Mouse (Mus musculus) urinary bladder, postnatal 10 days (tissue): ENCODE data around the gene Atxn7l1.

Experiments used
- DNase-seq: peaks from one replicate; pipeline ENCODE4 v3.0.0; 2022; ENCODE audit warnings: low spot score

The Atxn7l1 gene

GRCm38 (mm10) chr12:33182428-33183137 lies 35.1 kb downstream of the Atxn7l1 start:
- DNase-seq: no peak

DNA sequence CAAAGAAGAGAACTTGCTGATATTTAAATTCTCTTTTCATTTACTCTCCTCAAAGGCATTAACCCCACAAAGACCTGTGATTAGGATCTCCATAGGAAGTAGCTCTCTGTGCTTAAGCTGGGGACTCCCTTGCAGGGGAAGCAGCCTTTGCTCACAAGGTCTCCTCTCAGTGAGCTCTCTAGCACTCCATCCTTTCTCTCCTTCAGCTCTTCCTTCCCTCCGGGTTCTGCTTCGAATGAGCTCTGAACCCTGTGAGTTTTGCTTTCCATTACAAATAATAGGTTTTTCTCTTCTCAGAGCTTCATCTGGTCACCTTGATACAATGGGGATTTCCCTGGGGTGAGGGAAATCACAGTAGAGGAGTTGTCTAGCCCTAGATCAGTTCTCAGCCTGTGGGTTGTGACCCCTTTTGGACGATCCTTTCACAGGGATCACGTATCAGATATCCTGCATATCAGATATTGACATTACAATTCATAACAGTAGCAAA lies 35.7 kb downstream of the Atxn7l1 start:
- DNase-seq: no peak

- DNase-seq: no peak
Observed at GRCm38 (mm10) chr12:33184137-33184536, 36.6 kb downstream of the Atxn7l1 start.

GRCm38 (mm10) chr12:33185046-33185445 lies 37.6 kb downstream of the Atxn7l1 start:
- no peak for DNase-seq

DNA sequence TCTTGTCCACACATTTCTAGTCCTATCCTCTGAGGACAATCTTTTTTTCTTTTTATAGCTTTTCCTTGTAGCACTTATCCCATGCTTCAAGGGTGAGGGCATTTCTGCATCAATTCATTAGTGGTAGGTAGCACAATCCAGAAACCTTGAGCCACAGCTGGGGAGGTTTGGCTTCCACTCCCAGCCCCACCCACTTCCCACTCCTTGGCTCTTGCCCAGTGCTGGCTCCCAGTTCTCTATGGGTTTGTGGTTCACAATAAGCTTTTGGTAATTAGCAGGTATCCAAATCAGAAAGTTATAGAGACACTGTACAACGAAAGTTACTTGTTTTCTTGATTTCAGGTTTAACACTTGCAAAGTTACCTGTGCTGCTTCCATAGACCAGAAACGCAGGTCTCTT lies 38.8 kb downstream of the Atxn7l1 start:
- no peak for DNase-seq

DNA sequence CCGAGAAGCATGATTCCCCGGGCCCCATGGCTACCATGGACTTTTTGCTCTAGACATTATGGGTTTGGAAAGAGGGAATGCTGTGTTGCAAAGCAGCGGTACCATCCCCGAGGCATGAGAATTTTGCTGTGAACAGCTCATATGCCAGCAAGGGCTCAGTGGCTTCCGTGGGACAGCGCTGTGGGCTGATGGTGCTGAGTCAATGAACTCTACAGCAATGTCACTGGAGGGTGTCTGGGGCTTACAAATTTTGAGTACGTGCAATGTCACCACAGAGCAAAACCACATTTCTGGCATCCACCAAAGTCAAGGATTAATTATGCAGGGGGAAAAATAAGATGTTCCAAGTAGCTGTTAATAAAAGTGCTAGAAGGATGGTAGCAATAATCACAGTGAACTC lies 42.6 kb downstream of the Atxn7l1 start:
- no peak for DNase-seq

DNA sequence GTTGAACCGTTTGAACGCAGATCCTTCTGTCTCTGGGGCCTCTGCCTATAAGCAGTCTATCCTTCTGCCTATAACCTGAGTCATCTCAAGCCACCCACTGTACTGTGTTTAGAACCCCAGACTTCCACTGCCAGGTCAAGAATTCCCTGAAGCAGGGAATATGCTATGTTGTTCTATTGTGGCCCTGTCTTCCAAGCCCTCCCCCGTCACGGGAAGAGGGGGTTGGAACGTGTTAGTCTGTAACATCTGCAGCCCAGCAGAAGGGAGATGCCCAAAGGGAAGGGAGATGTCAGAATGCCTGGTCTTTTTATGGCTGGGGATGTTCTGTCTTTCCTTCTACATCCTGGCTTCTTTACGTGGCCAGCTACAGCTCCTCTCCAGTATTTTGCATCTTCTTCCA lies 43.1 kb downstream of the Atxn7l1 start:
- DNase-seq: no peak

DNA sequence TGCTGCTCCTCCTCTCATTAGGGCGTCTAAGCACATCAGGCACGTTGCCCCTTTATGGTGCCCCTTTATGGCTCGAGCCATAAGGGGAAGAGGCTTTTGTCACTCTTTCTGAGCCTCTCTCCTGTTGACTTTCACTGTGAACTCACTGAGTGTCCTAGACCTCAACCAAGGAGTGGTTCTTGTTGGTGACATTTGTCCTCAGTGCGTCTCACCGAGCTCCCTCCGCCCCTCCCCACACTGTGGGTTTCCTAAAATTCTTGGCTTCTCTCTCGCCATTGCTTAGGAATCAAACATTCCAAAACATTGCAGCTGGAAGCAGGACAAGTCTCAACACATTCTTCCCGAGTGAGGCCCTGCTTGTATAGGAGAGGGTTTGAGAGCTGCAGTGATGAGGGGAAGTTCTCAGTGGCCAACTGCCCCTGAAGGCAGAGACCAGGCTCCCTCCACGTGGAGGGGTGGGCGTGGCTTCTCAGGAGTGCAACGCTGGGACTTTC lies 46.0 kb downstream of the Atxn7l1 start:
- DNase-seq: no peak

- no peak for DNase-seq
Observed at GRCm38 (mm10) chr12:33195175-33195574, 47.7 kb downstream of the Atxn7l1 start.

GRCm38 (mm10) chr12:33197287-33197686 lies 49.8 kb downstream of the Atxn7l1 start:
- no peak for DNase-seq

DNA sequence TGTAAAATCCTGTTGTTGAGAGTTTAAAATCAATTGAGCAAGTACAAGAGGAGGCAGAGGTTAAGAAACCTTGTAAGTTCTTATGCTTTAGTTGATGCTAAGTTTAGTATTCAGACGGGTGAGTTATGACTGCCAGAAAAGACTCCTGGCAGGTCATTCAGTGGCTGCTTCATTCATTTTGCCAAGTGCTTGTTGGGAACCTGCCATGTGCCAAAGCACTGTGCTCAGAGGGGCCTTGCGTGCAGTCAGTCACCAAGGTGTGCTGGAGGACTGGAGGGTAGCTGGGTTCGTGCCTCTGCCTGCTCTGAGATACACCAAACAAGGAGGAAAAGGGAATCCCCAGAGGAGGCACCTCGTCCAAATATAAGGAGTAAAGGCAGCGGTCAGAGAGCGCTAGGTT lies 50.3 kb downstream of the Atxn7l1 start:
- DNase-seq: no peak

DNA sequence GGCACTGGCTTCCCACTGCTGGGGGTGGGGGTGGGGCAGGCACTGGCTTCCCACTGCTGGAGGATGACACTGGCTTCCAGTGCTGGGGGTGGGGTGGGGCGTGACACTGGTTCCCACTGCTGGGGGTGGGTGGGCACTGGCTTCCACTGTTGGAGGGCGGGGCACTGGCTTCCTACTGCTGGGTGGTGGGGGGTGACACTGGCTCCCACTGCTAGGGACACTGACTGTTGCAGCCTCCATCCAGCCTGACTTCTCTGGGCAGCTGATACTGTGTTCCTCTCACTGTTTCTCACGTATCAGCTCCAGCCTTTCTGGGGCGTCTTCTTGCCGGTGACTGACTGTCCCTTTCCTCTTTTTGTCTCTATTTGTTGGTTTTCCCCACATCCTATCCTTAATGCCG lies 53.6 kb downstream of the Atxn7l1 start:
- DNase-seq: no peak

- no peak for DNase-seq
Observed at GRCm38 (mm10) chr12:33201491-33202210, 54.2 kb downstream of the Atxn7l1 start.

- no peak for DNase-seq
Observed at GRCm38 (mm10) chr12:33205255-33205654, 57.8 kb downstream of the Atxn7l1 start.

- no peak for DNase-seq
Observed at GRCm38 (mm10) chr12:33206300-33206699, 58.8 kb downstream of the Atxn7l1 start.

DNA sequence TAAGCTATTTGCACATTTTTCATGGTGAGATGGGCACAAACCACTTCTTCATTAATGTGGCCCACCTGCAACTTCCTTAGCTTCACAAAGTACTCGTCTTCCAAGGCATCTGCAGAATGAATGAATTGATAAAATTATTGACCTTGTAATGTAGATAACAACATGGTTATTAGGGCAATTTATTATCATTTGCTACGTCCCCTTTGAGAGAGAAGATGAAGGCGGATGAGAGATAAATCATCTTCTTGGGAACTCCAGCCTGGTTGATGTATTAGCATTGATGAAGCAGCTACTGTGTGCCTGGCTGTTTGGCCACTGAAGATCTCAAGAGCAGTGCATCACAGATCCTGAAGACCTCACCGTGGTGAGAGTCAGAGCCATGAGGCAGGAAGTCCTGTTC lies 63.4 kb downstream of the Atxn7l1 start:
- DNase-seq: no peak

GRCm38 (mm10) chr12:33218215-33218859 lies 70.8 kb downstream of the Atxn7l1 start:
- DNase-seq: no peak

DNA sequence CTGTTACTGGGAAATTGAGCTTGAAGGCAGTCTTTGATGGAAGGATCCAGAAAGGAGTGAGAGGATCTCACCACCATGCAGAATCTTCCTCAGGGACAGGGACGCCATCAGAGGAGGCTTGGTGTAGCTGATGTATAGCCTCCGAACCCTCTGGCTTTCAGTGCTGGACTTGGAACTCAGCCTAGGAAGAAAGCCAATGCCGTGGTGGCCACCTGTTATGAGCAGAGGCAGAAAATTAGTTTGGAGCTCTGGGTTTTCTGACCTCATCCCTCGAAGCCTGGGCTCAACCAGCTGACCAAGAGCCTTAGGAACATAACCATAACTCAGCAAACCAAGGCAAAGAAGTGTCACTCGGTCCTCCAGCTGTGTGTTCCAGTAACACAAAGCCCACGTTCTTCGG lies 71.9 kb downstream of the Atxn7l1 start:
- no peak for DNase-seq

GRCm38 (mm10) chr12:33220081-33220480 lies 72.6 kb downstream of the Atxn7l1 start:
- no peak for DNase-seq

DNA sequence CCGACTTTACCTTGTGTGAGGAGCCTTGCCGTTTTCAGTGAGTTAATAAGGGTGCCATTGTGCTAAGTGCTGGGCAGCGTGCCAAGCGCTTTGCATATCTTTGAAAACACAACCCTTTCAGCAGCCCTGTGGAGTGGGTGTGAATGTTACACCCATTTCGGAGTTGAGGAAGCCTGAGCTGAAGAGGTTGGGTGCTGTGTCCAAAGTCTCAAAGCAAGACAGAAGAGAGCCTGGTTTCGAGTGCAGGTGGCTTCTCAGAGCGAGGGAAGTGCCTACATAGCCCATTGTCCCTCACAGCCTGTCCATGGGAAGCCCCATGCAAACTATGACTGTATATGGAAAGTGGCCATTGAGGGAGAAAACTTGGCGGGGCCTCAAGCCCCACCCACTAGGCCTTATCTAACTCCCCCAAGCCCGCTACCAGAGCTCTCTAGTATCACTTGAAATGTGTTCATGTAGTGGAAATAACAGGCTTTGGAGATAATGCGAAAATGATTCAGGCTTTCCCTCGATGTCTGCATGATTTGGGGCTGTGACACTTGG lies 73.1 kb downstream of the Atxn7l1 start:
- DNase-seq: no peak

DNA sequence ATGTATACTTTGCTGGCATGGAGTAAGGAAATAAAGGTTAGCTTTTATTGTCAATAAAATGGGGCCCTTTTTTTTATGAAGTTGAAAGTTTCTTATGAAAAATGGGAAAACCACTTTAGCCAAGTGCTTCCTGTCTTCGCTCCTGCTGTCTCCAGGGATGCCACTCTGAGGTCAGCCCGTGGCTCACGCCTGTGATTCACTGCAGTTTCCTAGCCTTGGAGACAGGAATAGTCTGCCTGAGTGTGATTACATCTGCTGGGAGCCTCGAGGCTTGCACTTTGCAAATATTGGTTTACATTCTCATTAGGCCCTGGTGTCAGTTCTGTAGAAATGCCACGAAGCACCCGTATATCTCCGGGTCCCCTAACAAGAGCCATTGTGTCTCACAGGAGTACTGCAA lies 74.7 kb downstream of the Atxn7l1 start:
- no peak for DNase-seq

DNA sequence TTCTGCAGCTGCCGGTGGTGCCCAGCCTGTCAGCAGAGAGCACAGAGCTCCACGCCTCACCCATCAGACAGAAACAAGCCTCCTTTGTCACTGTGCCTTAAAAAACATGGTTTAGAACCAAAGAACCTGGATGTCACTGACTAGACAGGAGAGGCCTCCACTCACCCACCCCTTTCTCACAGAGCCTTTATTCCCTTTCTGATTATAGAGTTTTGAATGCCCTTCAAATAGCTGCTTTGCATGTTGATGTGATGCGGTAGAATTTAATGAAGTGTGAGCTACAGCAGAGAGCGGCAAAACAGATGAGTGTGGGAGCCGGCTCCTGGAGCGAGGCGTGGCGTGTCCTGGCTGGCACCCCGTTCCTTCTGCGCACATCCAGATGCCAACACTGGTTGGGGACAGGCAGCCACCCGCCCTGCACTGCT lies 77.6 kb downstream of the Atxn7l1 start:
- no peak for DNase-seq

DNA sequence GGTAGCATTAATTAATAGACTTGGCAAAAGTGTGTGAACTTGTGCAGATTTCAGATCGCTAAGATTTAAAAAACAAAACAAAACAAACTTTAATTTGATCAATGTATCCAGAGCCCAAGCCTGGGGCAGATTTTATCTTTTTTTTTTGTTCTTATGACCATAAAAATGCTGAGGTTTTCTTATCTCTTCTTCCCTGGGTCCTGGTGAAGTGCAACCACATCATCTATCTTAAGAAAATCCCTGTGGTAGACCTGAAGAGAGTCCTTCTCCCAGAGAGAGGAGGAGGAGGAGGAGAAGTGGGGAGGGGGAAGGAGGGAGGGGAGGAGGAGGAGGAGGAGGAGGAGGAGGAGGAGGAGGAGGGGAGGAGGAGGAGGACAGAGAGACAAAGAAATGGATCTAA lies 78.5 kb downstream of the Atxn7l1 start:
- no peak for DNase-seq
